Mouse (Mus musculus) cerebellum, postnatal 10 days (tissue): ENCODE measurements around the gene St6galnac6.

Experiments used
- DNase-seq, 2 experiments: peaks; one replicate each; pipeline ENCODE4 v3.0.0; 2021; ENCODE audit warnings: mixed read lengths in 2 of 2

Gene St6galnac6

DNA sequence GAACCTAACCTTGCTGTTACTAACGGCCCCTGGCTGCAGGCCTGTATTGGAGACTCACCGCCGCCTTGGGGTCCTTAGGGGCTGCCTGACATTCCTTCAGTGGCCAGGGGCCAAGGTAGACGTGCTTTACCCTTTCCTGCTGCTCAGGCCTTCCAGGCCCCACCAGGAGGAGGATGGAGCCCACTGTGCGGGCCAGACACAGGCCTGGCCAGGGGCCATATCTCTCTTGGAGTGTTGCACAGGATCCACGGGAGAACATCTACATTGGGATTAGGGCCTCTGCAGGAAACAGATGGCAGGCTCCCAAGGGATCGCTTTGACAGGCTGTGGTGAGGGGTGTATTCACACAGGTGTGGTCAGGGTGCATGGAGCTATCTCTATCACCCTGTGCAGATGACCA is 43.3 kb downstream of the St6galnac6 start:
- peak; percentile 35 to 42 for DNase-seq

DNA sequence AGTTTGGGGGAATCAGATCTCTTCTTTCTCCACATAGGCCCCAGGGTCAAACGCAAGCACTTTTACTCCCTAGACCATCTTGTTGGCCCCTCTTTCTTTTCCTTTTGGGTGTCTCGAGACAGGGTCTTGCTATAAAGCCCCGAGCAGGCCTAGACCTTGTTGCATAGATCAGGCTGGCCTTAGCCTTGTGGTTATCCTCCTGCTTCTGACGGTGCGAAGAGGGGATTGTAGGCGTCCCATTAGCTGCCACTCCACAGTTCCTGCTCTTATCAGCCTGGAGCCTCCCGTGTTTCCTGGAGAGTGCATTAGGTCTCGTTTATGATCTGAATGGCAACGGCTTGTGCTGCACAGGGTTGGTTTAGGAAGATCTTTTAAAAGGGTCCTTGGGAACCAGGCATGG is 44.6 kb downstream of the St6galnac6 start:
- no peak for DNase-seq

DNA sequence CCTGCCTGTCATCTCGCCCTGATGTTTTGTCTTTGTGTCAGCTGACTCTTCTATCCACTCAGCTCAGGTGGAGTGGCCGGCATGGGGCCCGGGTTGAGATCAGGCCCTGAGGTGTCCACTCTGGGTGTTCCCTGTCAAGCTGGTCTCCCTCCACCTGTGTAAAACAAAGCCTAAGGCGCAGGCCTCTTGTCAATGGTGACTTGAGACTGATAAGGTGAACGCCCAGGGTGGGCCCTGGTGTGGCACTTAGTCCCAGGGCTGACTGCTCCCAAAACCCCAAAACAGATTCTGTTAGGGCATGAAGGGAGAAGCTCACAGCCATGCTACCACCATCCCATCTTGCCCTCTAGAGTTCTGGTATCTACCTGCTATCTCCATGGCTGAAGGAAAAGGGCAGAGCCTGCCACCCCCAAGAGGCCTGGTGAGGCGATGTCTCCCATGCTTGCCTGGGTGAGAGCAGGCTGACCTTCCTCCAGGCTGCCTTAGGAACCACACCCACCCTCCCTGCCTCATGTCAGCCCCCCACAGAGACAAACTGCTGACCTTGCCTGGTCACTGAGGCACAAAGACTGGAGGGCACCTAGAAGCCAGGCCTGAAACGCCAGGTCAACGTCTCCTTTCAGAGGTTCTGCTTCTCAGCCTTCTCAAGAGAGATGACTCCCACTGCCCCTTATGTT is 45.4 kb downstream of the St6galnac6 start:
- no peak for DNase-seq

DNA sequence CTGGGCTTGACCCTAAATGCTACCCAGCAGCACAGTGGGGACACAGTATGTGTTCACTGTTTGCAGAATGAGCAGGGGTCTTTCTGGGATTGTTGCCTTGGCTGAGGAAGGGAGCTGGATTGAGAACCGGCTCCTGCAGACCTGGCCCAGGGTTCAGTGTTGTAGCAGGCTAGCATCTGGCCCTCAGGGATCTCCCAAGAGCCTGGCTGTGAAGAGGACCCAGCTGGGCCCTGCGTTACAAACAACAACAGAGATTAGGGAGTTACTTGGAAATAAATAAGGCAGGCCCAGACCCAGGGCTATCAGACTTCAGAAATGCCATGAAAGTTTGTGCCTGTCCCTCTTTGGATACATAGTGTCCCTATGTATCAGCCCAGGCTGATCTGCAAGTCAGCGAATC is 46.1 kb downstream of the St6galnac6 start:
- DNase-seq: no peak

DNA sequence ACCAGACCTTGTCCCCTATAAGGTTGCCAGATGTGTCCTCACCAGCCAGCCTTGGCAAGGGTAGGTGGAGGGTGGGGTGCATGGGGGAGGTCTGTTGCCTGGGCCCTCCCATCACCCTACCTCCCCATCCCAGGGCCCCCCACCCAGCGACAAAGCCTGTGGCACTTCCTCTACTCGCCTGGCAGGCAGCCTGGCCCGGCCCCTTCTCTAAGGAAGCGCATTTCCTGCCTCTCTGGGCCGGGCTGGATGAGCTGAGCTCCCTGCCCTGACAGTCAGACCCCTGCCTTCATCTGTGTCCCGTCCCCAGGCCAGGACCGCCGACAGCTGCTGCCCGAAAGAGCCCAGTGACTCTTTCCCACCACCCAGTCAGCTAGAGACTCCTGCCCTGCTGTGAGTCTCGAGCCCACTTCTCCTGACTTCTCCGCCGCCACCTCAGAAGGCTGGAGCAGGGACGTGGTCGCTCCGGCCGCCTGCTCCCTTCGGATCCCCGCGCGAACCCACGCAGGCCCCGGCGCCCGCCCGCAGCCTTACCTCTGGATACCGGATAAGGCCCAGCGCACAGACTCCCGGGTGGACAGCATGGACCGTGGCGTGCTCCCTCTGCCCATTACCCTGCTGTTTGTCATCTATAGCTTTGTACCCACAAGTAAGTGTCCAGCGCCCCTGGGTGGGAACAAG is 47.0 kb downstream of the St6galnac6 start, which contains the start of gene Eng:
Eng (plus strand) TSS at position 217 of the 678 bp plus-strand sequence.
- peak; percentile 31 to 39 for DNase-seq

DNA sequence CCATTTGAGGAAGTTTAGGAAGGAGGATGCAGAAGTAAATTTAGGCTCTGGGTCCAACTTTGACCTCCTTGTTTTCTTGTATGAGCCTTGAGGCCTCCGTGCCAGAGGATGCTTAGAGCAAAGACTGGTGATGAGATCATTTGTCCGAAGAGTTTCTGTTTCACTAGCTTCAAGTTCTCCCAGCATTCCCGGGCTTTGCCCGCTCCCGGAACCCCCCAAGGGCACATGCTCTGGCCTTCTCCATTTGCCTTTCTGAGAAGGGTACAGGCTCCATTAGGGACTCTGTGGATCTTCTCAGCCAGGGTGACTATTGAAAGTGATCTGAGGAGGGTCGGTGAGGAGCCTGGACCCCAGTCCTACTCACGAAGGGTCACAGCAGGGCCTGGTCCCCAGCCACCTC is 47.9 kb downstream of the St6galnac6 start:
- DNase-seq: no peak

DNA sequence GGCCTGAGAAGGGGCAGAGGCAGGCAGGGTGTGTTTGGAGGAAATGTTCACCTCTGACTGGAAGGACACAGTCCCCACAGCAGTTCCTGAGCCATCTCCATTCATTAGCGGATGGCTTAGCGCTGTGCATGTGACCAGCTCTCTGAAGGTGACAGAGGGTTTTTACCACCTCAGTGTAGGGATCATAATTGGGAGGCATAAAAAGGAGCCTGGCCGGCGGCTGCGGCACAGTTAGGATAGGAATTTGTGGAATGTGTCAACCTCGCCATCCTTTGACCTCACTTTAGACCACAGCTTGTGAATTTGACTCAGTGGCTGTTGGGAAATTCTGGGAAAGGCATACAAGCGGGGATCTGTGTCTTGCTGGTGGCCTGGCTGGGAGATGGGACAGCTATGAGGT is 54.3 kb downstream of the St6galnac6 start:
- DNase-seq: no peak

DNA sequence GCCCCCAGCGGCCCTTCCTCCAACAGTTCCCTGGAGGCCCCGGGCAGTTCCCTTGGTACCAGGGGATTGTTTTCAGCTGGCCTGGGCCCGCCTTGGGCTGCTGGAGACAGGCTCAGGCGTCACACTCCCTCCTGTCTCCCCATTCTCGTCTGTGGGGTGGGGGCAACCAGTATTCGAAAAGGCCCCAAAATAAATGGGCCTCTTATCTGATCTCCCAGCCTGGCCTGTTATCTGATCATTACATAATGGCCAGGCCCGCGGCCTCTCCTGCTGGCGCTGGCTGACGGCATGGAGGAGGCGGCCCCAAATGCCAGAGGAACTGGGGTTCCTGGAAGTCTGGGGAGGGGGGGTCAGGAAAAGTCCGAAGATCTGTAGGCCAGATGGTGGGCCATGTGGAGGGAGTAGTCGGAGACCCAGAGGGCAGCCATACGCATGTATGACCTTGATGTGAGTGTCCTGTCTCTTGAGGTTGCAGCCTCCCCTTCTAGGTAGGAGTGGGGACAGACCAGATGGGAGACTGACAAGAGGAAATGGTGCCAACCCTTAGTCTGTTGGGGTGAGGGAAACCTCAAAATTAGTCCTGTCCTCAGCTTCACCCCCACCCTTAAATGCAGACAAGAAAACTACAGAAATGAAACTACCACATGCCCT is 55.4 kb downstream of the St6galnac6 start:
- no peak for DNase-seq

DNA sequence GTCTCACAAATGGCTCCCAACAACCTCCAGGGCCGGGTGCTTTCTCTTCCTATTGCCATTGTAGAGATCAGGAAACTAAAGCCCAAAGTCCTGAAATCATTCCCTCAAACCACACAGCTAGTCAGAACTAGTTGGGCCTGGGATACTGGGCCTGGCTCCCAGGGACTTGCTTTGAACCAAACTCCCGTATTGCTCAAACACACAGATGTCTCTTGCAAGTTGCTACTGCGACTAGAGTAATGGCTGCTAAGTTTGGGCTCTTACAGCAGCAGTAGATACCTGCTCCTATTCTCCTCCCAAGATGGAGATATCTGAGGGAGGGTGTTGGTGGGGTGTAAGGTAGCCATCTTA is 55.9 kb downstream of the St6galnac6 start:
- DNase-seq: no peak

DNA sequence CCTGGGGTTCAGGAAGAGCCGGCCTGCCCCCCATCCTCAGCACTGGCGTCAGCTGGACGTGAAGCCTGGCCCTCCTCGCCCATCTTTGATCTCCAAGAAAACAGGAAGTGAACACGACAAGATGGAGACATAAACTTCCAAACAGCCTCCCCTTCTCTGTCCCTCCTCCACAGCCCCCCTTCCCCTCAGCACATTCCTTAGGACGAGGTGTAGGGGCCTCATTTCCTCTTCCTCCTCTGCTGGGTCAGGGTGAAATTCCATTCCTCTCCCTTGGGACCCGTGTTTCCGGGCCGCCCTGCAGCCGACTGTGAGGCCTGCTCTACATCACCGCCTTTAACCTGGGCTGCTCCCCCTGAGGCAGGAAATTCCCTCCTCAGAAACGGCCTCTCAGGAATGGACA is 56.3 kb downstream of the St6galnac6 start:
- DNase-seq: no peak

DNA sequence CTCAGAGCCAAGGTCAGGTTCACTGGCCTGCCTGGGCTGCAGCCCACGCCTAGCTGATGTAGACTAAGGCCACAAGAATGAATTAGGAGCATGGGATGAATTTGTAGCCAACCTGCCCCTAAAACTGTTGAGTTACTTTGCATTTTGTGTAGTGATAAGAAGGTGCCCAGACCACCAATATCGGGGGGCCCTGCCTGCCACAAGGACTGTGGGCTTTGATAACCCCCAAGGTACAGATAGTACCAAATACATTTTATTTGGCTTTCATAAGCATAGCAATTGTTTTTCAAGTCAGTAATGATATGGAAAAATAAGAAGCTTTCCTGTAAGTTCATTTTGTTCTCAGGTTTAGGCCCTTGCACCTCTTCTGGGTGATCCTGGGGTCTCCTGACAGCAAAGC is 59.4 kb downstream of the St6galnac6 start:
- DNase-seq: no peak

DNA sequence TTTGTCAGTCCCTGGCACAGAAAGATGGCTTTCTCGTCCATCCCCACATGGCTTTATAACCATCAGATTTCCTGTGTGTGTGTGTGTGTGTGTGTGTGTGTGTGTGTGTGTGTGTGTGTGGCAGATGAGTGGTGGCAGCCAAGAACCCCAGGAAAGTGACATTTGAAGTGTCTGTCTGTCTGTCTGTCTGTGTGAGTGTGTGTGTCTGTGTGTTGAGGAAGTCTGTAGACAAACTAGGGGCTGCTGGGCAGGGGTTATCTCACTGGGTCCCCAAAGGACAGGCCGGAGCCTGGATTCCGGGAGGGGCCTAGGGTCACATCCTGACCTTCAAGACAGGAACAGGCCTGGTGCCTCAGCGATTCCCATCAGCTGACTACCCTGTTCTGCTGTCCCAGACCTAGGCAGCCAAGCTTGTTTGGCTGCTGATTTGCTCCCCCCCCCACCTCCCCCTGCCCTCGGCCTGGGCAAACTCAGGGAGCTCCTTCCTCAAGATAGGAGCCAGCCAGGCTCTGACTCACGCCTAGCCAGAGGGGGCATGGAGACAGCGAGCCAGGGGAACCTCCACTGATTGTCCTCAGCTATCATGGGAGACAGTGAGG is 62.1 kb downstream of the St6galnac6 start:
- DNase-seq: no peak

DNA sequence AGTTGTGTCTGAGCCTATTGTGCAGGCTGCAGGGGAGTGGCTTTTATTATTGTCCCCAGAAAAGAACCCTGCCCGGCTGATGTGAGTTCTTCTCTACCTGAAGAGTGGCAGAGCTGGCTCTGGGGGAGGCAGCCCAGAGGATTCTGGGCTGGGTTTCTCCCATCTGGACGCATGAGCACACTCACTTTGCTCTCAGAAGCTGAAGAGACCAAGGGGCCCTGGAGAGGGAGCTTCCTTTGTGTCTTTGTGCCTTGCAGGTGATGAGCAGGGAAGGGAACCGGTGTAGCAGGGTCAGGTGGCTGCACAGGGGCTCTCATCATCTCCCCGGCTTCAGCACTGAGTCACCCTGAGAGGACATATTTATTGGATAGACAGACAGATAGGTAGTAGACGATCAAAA is 62.8 kb downstream of the St6galnac6 start:
- DNase-seq: no peak

DNA sequence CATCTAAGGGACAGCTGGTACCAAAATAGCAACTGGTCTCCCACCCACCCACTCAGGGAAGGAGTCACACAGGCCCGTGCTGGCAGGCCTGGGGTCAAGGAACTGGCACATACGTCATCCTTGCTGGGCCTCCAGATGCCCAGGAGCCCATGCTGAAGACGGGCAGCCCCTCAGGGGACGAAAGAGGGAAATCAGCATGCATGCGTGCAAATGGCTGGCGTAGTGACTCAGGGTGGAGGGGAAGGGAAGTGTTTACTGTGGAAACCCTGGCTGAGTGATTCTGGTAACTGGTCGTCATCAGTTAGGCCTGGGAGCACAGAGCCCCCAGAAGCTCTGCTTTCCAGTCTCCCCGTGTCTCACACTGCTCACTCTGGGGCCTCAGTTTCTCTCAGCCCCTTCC is 65.8 kb downstream of the St6galnac6 start:
- DNase-seq: peak in 1 of 2 experiments; percentile 34

DNA sequence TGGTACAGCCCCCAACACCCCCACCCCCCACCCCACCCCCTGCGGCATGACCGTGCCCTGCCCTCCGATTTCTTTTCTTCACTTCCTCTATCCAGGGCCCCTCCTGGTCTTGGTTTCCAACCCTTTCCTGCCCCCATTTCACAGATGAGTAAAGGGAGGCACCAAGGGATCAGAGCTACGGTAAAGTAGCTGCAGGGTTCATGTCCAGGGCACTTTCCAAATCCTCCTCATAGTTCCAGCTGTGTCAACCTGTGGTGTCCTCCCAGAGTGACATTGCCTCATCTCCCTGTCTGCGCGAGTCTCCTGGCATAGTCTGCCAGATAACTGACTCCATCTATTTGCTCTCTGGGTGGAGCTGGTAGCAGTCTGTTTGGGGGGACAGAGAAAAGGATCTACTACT is 66.3 kb downstream of the St6galnac6 start:
- no peak for DNase-seq

DNA sequence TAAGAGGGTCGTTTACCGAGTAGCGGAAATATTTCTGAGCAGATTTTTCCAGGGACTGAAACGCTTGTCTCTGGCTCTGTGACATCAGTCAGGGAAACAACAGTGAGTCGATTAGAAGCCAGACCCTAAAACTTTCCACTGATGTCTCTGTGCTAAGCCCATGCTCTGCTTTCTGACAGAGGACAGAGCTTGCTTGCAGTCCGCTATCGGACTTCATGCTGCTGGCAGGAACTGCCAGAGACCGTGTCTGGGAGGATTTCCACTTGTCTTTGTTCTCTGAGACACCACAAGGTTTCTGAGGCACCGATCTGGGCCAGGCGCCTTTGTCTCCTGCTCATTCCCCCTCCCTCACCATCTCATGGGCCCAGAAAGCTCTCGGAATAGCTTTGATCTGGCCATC is 68.3 kb downstream of the St6galnac6 start:
- DNase-seq: no peak

DNA sequence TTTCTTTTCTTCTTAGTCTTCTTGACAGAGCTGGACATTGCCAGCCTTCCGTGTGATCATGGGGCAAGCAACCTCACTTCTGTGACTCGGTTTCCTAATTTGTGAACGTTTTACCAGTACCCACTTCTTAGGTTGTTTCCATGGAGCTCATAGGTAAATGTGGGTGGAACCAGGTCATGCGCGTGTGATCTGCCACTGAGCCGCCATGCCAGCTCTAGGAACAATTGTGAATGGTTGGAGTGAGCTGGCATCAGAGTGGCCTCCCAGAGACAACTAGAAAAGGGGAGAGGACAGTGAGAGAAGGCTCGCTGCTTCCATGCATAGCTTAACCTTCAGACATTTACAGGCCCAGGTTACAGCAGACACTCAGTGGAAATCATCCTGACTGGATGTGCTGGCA is 68.7 kb downstream of the St6galnac6 start:
- no peak for DNase-seq

DNA sequence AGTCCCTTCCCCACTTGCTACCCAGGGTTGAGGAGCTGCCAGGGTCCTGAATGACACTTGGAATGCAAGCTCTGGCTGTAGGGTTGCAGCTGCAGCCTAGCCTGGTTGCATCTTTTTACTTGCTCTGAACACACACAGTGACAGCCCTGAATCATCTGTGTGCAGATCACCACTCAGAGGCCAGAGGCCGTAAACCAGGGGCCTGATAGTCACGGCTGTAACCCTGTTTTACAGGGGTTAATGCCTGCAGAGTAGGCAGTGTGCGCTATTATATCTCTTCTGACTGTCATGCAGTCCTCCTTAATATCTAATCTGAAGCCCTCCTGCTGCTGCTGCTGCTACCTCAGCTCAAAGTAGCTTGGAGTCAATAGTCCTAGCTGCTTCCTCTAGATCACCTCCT is 70.4 kb downstream of the St6galnac6 start:
- DNase-seq: no peak
